Mouse (Mus musculus): ENCODE data around the gene Olfr186.
"Not testable (repeated sequence)": the region's sequence is repeated elsewhere in the genome, so short reads cannot be mapped to it uniquely, and the experiment has no call there.

Gene Olfr186

GRCm38 (mm10) chr16:59030191-59030590 lies at the start of gene Olfr186:
Gene Olfr186 (minus strand): TSS chr16:59030291.
- DNase-seq: no peak

DNA sequence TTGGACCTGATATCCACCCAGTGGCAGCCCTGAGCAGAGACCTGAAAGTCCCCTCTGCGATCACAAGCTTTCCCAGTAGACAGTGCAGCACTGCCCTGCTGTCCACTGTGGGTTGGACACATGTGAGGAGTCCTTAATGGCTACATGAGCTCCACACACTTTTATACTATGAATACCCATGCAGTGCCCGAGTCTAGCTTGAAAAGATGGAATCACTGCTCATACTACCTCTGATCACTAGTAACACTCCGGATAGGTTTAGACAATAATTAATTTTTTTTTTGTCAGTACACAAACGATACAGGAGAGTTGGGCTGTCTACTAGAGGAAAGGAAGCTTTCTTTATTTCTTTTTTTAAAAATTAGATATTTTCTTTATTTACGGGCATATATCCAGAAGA lies 47.8 kb upstream of the Olfr186 start, which contains the start of gene Olfr190:
Olfr190 (minus strand) TSS at position 101 of the 400 bp plus-strand sequence.
- DNase-seq: no peak

DNA sequence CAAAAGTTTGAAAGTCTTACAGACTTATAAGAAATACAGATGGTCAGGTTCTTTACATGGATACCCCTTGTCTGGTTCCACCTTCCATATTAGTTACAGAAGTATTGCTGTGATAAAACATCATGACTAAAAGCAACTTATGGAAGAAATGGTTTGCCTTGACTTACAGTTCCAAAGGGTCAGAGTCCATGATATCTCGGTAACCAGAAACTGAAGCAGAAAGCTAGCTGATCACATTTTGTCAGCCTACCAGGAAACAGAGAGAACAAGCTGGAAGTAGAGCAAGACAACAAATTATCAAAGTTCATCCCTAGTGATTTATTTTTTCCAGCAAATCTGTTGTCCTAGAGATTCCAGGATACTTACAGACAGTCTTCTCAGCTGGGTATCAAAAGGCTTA lies 43.4 kb upstream of the Olfr186 start:
- DNase-seq: no peak

DNA sequence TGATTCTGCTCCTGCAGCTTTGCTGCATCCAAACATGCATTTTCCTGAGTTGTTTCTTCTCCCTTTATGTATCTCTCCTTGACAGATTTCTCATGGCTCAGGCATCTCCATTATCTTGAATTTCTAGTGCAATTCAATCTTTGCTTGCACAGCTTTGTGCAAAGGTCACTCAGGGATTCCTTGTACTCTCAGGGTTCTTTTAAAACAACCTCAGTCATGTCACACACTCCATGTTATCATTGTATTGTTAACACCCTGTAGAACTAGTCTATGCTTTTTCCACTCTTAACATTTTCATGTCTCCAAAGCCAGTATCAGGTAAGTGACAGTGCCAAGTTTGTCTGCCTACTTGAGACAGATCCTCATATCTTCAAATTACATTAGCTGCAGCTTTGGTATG lies 41.7 kb upstream of the Olfr186 start:
- DNase-seq: no peak

DNA sequence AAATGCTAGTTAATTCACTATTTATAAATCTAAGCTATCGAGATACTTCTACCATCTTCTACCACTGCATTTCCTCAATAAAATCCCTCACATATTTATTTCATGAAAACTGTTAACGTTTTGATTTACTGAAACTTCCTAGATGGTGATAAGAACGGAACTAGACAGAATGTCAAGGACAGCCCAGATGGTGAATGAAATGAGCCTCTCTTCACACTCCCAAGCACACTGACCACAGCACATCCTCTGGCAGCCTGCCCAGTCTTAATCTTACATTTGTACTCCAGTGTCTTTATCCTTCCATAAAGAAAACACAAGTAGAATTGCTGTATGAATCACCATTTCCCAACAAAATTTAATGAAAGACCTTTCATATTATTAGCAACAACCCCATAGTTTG lies 32.3 kb upstream of the Olfr186 start:
- DNase-seq: not testable (repeated sequence)

DNA sequence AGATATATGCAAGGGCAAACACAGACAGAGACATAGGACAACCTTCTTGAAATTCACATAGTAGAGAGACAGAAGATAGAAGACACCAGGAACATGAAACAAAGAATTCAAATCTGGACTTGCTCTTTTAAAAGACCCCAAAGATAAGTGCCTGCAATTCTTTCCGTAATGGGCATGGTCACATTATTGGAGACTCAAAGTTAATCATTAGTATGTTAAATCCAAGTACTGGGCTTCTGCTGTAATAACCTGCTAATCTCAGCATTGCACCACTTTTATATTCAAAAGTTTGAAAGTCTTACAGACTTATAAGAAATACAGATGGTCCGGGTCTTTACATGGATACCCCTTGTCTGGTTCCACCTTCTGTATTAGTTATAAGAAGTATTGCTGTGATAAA lies 19.2 kb upstream of the Olfr186 start:
- DNase-seq: not testable (repeated sequence)

- DNase-seq: no peak
Observed at GRCm38 (mm10) chr16:59048860-59049259, 18.8 kb upstream of the Olfr186 start.

GRCm38 (mm10) chr16:59047579-59047978 lies 17.5 kb upstream of the Olfr186 start:
- no peak for DNase-seq

DNA sequence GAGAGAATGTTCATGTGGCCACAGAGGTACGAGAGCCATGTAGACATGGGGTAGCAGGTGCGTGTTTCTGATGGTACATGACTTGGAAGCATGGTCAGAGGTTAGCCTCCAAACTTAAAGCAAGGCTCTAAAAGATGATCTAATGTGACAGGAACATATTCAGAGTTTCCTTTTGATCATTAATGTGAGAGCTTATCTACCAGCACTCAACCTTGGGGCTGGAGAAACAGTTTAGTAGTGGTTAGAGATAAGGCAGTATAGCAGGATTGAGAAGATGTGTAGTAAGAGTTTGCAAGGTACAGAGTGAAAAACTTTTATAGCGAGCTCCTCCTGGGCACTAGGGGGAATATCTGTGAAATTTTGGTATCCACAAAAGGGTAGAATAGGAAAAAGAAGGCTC lies 15.7 kb upstream of the Olfr186 start:
- DNase-seq: no peak

GRCm38 (mm10) chr16:59039710-59040109 lies 9.6 kb upstream of the Olfr186 start, which contains the start of gene Olfr187:
Gene Olfr187 (minus strand): TSS chr16:59039767.
- DNase-seq: no peak

DNA sequence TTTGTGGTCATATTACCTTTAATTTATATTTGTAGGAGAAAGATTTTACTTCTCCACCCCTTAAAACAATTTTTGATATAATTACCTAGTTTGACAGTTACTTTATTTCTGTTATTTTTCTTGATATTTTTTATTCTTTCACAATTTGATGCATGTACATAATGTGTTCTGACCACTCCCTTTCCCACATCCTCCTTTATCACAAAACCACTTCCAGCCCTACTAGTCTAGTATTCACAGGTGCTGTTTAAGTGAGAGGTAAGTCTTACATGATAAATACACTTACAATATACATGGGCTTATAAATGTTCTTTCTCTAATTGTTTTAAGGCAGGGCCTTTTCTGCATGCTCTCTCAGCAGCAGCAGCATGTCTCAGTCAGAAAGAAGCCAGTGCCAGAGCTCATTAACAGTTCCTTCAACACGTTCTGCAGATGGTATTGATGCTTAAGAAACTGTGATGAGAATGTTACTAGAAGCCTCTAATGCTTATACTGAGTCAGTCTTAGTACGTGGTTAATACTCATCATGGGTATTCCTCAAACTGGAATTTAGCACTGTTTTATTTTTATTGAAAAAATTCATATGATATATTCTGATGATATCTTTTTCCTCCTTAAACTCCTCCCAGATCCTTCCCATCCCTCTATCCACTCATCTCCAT lies 16.6 kb downstream of the Olfr186 start:
- DNase-seq: no peak

DNA sequence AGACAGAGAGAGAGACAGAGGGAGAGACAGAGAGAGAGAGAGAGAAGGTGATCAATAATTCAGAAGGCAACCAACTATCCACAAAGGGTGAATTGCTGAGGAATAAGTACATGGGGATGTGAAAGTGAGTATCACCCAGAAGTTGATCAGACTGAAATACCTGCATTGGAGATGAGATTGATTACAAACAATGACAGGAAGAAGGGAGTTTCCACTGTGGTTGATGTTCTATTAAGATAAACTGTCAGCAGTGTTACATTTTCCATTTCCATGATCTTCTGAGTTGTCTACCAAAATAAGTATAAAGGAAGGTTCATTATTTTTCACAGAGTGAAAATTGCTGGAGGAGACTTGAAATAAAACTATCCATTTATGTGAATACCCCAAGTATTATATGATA lies 22.9 kb downstream of the Olfr186 start:
- no peak for DNase-seq

- no peak for DNase-seq
Observed at GRCm38 (mm10) chr16:58995057-58995456, 35.0 kb downstream of the Olfr186 start, which contains the start of gene Olfr183. Gene Olfr183 (plus strand): TSS chr16:58995357.
